Mouse (Mus musculus) inflammation-experienced regulatory T-cells, adult 16 weeks (primary cell): ENCODE data around the gene Slc23a2. TPM values are rescaled to one million over a fixed set of nuclear protein-coding genes. Genes with fewer than 3 reads are reported as not detected.

Source experiments
- polyA plus RNA-seq: library from polyadenylated mRNA; unstranded; fragments of 100-300 nt; shearing (Covaris generic); gene quantifications from one replicate; pipeline ENCODE4 v1.2.1, GENCODE M21; 2017

Slc23a2 gene
- 44.6 TPM for polyA plus RNA-seq

DNA sequence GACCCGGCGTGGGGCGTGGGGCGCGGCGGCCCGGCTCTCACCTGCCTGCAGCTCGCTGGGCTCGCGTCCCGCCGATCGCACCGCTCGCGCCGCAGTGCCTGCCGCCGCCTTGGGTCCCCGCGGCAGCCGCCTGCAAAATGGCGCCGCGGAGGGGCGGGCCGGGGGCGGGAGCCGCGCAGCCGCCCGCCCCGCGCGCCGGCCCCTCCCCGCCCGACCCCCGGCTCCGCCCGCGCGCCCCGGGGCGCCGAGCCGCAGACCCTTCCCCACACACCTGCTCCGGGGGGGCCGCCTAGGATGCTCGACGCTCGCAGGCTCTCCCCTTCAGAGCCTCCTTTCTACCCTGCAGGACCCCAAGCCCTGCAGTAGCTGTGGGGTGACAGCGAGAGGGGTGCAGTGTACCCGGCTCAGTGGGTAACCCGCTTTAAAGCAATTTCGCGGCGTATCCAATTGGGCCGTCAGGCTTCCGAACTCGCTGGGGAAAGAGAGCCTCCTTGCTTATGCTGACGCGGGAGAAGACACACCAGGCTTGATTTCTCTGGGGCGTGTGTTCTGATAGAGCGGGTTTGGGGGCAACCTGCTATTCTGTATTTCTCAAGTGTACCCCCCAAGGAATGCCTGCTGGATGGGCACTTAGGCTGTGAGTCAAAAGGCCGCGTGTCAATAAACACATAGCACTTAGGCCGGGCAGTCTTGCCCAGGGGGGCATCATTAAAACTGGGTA lies at the start of gene Slc23a2:
Slc23a2 (minus strand) TSS at position 138 of the 721 bp plus-strand sequence.

GRCm38 (mm10) chr2:132029646-132030417 lies 115.1 kb downstream of the Slc23a2 start, which contains the start of gene Rassf2:
TSS of gene Rassf2 (minus strand) at chr2:132030258.

Other genes with a start within 250 kb of the Slc23a2 start
- gene Prnp, start 235.2 kb downstream of the Slc23a2 start, polyA plus RNA-seq: 38.1 TPM
- not detected for gene Prn, start 235.2 kb downstream of the Slc23a2 start, polyA plus RNA-seq
- 0.30 TPM for gene Prnd, start 194.2 kb downstream of the Slc23a2 start, polyA plus RNA-seq
- 109 TPM for gene Rassf2, start 114.8 kb downstream of the Slc23a2 start, polyA plus RNA-seq
- gene Tmem230, start 102.7 kb upstream of the Slc23a2 start, polyA plus RNA-seq: 65.0 TPM
- 166 TPM for gene Pcna, start 108.2 kb upstream of the Slc23a2 start, polyA plus RNA-seq
- gene Cds2, start 118.0 kb upstream of the Slc23a2 start, polyA plus RNA-seq: 35.5 TPM
- 0.13 TPM for gene Prokr2, start 240.3 kb upstream of the Slc23a2 start, polyA plus RNA-seq